Mouse (Mus musculus) liver, adult 2 months (tissue): ENCODE results near the gene Sv2c.
"Not testable (repeated sequence)": the region's sequence is repeated elsewhere in the genome, so short reads cannot be mapped to it uniquely, and the experiment has no call there.

ENCODE experiments used
- CTCF ChIP-seq: fragments of 200-500 bp; IDR thresholded peaks from 2 replicates; pipeline ENCODE4 v1.5.1; 2011; ENCODE audit warnings: low read depth, low read length, control low read depth
- POLR2A ChIP-seq: fragments of 200-500 bp; IDR thresholded peaks from 2 replicates; pipeline ENCODE4 v1.6.1; 2011; ENCODE audit warnings: low read length, control low read depth; ENCODE audit not compliant: insufficient read depth; ENCODE audit errors: extremely low read depth

DNA sequence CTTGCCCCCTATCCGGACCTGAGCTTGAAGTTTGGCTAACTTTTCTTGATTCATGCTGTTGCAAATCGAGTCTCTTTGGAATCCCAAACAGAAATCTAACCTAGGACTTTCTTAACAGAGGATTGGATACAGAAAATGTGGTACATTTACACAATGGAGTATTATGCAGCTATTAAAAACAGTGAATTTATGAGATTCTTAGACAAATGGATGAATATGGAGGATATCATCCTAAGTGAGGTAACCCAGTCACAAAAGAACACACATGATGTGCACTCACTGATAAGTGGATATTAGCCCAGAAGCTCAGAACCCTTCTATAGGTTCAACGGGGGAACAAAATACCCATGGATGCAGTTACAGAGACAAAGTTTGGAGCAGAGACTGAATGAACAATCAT, 51.1 kb downstream of the Sv2c start, which contains the start of gene Gm20075:
- TF ChIP-seq CTCF, POLR2A: not testable (repeated sequence)
